Mouse (Mus musculus) lung, adult 18-20 months (tissue): ENCODE measurements at regions not wholly inside any gene's neighbourhood (a gene's known extent, or its start where the extent isn't known, plus 50 kb on each side); places are given as distances from the start of the nearest gene placed in this dataset.

ENCODE experiments used
- DNase-seq, 2 experiments: peaks; one replicate each; pipeline ENCODE4 v3.0.0; 2022; ENCODE audit warnings: mixed read lengths in 2 of 2

DNA sequence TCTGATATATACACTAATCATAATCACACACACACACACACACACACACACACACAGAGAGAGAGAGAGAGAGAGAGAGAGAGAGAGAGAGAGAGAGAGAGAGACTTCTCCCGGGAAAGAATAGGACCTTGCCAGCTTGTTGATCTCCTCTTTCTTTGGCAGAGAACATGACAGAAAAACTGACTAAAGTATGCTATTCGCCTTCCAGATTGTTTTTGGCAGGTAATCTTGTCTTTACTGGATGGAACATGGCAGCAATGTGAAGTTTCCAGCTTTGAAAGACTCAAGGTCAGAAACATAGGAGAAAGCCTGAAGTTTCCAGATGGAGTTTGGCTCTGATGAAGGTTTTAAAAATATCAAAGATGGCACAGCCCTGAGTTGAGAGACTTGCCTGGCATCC, 87.8 kb upstream of the Cpm start:
- DNase-seq = no peak

DNA sequence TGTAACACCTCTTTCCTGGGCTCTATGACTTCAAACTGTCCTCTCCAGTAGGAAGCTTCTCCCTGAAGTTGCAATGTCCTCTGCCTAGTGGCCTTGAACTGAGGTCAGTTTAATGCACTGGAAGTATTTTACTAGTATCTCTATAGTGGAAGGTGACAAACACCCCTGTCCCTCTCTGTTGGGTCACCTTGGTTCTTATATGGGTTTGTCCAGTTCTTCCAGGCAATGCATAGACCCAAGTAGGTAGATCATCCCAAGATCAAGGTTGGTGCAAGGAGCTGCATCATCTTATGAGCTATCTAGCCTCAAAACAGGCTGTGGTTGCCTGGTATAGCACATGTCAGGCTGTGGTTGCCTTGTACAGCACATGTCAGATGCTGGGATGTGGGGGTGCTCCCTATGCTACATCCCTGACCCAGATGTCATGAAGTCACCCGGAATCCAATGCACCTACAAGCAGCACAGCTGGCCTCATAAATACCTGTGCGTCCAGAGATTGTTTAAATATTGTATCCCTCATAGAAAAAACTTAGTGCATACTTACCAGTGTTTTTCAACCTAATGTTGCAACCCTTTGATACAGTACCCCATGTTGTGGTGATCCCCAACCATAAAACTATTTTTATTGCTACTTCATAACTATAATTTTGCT, 88.4 kb upstream of the Cpm start:
- no peak for DNase-seq

DNA sequence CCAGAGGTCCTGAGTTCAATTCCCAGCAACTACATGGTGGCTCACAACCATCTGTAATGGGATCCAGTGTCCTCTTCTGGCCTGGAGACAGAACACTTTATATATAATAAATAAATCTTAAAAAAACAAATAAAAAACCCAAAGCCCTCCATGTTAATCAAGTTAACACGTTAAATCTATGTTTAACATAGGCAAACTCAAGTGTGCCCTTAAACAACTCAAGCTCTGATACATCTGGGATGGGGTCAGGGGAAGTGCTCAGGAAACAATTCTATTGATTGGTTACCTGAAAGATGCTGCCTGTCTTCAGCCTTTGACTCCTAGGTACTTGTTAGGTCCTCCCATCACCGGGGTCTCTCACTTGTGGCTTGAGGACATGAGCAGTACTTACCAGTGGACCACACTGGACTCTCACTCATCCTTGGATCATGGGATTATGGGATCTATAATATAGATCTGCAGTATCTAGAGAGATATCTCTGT, 89.1 kb upstream of the Cpm start:
- DNase-seq = no peak

DNA sequence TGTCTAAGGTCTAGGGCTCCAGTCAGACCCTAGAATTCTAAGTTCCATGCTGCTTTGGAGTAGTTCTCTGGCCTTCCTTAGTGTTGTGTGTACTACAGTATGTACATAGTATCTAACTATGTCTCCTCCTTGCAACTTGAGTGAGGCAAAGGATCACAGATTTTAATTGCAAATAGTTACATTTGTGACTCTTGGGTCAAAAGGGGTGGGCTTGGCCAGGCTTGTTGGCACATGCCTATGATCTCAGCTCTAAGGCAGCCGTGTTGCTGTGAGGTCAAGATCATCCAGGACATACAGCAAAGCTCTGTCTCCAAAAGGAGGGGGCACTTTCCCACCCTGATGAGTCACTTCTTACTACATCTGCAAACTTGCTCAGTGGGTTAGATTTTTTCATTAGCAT, 89.8 kb upstream of the Cpm start:
- DNase-seq = no peak

DNA sequence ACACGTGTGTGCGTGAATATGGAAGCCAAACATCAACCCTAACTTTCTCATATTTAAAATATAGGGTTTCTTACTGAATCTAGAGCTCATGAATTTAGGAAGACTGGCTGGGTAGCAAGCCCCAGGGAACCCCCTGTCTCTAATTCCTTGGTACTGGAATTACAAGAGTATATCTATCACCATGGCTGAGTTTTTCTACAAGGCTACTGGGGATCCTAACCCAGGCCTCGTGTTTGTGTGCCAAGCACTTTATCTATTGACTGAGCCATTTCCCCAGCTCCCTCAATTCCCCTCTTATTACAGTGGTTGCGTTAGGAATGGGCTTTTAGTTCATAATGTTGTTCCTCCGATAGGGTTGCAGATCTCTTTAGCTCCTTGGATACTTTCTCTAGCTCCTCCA, 90.6 kb upstream of the Cpm start:
- no peak for DNase-seq

DNA sequence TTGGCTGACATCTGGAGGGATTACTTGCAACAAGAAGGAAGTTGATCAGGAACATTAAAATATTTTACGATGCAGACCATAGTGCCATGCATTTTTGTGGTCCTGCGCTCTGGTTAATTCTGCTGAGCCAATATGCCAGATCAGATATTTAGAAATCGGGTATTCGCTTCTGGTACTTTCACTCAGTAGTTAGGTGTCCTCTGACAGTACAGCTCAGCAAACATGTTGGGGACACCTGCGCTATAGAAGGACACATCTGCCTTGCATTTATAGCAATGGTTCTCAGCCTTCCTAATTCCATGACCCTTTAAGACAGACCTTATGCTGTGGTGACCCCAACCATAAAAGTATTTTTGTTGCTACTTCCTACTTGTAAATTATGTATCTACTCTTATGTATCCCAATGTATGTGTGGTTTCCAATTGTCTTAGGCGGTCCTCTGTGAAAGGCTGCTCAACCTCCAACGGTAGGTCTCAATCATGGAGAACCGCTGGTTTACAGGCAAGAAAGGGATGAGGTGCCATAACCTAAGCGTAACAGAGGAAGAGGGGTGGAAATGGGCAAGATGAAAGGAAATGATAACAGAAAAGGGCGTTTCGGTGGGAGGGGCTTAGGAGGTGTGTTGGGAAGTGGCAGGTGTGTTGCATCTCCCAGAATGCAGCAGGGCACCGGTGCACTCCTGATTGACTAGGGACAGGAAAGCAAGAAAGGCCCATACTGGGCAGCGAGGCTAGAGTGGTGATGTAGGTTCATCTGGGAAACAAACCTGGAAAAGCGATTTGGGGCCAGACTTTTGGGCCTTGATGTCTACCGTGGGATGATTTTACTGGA, 92.3 kb upstream of the Cpm start:
- DNase-seq = no peak

DNA sequence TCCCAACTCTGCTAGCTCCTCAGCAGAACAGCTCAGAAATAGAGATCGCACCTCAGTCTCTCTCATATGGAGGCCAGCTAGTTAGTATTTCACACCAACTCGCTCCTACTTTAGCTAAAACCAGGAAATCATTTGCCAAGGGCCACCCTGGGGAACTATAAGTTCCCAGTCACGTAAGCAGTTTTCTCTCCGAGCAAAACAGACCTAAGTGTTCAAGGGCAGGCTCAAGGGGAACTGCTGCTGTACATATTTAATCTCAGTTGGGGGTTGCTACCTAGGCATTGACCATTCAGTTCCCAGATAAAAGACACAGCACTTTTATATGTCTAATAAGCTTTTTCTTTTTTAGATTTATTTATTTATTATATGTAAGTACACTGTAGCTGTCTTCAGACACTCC, 93.5 kb upstream of the Cpm start:
- no peak for DNase-seq

DNA sequence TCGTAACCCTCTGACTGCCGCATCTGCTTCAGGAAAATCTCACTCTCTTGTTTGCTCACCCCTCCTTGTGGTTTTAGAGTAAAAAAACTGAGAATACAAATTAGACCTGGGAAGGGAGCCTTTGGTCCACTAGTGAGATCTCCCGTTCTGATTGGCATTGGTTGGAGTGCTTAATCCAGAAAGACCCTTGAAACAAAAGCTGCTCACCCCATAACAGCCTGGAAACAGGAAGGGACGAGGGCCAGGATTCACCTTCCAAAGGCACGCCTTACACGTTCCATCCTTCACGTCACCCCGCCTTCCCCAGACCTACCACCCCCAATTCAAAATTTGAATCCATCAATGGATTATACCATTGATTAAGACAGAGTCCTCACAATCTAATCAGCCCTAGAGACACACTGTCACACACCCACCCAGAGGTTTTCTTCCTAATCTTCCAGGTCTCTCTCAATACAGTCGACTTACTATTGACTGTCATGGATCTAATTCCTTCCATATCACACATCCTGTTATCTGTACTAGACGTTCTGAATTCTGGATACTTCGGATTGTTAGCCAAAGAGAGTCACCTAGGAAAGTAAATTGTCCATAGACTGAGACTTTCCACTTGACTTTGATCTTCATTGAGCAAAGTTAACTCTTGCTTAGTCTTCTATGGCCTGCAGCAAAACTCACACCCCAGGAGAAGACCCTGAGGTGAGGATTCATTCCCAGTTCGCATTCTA, 94.1 kb upstream of the Cpm start:
- no peak for DNase-seq

DNA sequence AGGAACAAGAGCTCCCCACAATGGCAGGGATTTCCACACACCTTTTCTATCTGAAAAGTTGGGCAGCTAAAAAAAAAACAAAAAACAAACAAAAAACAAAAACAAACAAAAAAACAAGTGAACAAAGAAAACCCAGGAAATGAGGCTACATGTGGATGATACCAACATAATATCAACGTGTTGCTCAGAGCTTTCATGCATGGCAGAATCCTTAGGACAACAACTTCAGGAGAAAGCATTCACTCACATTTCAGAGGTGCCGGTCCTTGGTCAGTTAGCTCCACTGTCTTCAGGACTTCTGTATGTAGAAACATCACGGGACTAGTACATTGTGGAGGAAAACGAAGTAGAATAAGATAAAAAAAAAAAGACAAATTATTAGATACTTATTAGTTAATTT, 94.8 kb upstream of the Cpm start:
- DNase-seq = no peak

DNA sequence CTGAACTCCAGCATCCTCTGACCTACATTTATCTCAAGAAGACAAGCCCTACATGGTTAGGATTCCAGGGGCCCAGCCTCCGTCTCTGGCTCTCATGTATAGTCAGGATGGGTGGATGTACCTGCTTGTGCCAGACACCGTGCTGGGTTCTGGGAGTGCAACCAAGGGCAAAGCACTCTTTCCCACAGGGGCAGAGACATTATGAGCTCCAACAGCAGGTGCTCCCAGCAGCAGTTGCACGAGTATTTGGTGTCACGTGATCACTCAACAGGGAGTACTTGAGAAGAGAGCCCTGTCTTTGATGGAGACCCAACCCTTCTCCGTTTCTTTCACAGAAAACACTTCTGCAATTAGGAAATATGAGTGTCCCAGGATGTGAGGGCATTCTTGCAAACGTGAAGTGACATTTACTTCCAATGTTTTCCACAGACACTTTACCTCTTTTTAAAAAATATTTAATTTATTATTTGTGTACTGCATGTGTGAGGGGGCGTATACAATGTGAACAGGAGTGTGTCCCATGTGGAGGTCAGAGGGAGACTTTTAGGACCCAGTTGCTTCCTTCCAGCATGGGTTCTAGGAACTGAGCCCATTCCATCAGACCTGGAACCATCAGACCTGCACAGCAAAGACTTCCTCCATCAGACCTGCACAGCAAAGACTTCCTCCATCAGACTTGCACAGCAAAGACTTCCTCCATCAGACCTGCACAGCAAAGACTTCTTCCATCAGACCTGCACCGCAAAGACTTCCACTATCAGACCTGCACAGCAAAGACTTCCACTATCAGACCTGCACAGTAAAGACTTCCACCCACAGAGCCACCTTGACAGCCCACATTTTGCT, 95.5 kb upstream of the Cpm start:
- DNase-seq = no peak

DNA sequence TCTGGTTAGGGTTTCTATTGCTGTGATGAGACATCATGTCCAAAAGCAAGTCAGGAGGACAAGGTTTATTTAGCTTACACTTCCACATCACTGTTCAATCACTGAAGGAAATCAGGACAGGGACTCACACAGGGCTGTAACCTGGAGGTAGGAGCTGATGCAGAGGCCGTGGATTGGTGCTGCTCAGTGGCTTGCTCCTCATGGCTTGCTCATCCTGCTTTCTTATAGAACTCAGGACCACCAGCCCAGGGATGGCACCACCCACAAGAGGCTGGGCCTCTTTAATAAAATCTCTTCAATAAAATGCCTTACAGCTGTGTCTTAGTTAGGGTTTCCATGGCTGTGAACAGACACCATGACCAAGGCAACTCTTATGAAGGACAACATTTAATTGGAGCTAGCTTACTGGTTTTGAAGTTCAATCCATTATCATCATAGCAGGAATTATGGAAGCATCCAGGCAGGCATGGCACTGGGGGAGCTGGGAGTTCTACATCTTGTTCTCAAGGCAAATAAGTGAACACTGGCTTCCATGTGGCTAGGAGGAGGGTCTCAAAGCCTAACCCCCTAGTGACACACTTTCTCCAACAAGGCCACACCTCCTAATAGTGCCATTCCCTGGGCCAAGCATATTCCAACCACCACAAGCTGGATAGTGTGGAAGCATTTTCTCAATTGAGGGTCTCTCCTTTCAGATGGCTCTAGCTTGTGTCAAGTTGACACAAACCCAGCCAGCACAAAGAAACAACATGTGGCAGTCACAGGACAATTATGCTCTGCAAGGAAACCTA, 96.4 kb upstream of the Cpm start:
- no peak for DNase-seq

DNA sequence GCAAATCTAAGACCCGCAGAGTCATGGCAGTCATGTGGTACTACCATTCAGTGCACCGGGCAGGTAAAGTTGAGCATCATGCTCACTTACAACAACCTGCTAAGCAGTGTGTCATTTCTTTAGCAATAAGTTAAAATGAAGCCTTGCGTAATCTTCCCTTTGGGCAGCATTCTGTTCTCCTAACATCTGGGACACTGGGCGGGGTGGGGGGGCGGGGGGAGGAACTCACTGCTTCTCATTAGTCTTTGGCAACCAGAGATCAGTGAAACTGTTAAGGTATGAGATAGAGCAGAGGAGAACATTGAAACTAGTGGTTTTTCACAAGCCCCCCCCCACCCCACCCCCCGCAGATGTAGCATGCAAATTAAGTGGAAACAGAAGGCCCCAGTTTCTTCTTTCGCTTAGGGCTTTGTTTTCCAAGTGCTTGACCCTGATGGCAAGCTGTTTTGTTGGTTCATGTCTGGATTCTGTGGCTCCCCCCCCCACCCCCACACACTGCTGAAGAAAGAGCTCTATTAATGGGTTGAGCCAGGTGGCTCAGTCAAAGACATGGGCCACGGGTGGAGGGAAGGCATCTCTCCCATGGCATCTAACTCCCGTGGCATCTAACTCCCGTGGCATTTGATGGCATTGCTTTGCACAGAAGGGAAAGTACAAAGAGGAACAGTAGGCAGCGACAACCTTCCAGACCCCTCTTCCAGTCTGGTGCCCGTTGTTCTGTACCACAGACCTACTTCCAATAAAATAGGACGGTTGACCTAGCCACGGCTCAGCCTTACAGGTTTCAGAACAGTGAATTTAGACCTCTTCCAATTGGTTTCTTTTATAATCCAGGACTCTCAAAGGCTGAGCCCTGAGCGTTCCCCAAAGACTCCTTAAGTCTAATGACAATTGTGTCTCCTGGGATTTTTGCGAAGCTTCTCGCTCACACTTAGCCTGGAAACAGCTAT, 97.2 kb upstream of the Cpm start:
- DNase-seq = no peak

DNA sequence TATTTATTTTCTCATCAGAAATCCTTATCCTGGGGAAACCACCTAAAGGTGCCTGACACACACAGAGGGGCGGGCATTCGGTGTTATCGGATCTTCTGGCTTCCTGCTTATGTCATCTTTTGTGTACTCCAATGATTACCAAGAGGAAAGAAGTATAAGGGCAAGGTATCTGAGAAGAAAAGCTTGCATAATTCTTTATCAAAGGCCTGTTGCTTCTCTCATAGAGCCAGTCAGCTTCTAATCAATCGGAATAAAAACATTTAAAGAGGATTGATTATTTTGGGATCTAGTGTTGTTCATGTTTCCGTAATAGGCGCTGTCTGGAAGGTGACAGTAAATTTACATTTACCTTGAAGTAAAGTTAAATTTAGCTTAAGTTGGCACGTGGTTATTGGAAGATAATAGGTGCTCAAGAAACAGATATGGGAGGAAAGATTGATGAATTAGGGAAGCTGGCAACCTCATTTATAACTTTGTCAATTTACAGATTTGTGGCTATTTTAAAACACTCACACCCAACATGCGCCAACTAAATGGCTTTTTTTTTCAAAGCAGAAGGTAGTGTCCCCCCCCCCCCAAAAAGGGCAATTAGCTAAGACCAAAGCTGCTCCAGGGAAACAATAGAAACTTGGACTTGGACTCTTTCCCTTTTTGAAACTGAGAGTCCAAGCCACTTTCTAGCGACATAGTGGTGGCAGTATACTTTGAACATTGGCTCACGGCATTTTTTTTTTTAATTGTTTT, 98.3 kb upstream of the Cpm start:
- no peak for DNase-seq

DNA sequence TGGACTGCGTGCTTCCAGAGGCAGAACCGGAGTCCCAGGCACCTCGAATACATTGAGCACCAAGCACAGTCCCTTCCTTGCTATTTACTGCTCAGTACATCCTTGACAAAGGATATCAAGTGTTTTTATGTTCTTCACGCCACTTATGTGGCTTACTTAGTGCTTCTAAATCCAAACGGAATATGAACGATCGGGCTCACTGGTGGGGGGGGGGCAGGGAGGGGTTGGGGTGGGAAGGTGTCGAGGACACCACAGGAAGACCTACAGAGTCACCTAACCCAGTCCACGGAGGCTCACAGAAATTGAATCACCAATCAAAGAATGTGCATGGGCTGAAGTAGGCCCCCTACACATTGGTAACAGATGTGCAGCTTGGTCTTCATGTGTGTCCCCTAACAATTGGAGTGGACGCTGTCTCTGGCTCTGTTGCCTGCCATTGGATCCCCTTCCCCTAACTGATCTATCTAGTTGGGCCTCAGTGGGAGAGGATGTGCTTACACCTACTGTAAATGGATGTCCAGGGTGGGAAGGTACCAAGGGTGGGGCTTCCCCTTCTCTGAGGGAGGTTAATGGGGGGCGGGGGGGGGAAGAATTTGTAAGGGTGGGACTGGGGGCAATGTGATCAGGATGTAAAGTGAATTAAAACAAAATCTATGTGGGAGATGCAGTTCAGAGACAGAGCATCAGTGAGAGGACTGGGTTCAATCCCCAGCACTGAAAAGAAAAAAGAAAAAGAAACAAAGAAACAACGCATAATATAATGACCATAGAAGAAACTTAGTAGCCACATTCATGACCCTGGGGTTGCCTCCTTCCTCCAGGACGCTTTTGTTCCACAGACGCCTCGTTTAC, 99.1 kb upstream of the Cpm start:
- no peak for DNase-seq

DNA sequence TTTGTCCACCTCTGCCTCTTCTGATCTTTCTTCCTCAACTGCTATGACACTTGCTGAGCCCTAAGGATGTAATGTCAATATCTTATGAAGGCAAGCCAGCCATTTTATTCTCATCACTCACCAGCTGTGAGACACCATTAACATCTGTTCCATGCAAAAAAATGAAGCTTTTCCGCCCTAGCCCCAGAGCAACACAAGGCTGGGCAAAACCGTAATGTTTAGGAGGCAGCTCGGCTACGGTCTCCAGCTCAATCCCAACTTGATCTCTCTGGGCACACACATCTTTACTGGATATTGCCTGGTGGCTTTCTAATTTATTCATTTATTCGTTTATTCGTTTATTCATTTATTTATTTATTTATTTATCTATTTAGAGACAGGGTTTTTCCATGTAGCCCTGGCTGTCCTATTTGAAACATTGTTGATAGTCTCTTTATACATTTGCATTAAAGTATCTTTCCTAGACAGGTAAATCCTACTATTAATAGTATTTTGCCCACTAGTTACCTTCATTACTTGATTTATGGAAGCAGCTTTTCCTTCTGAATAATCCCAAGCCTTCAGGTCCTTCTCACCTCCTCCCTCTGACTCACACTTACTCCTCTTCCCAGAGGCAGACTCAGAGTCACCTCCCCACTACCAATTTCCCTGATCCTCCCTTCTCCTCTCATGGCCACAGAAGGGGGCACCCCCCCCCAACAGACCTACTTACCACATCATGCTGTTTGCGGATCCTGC, 99.9 kb upstream of the Cpm start:
- DNase-seq = no peak

DNA sequence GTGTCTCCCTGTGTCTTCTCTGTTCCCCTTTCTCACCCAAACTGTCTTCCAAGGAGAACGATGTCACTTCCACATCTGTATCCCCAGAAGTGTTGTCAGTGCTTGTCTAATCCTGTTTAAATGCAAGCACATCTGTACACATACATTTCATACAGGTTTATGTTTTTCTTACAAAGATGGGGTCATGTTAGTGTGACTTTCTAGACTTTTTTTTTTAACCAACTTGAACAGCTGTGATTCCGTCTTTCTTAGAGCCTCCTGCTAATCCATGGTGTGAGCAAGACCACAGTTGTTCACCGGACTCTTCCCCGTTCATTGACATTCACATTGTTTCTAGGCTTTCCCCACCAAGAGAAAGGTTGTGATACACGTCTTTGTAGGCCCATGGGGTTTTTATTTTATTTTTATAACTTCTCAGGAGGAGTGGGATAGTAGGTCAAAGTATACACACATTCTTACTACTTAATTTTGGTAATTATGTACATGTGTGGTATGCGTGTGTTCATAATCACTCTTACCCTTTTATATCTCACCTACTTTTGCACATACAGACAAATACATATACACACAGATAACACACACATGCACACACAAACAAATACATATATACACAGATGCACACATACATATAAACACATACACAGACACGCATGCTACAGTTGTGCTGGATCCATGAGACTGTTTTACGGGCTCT, 100.6 kb upstream of the Cpm start:
- DNase-seq = no peak

DNA sequence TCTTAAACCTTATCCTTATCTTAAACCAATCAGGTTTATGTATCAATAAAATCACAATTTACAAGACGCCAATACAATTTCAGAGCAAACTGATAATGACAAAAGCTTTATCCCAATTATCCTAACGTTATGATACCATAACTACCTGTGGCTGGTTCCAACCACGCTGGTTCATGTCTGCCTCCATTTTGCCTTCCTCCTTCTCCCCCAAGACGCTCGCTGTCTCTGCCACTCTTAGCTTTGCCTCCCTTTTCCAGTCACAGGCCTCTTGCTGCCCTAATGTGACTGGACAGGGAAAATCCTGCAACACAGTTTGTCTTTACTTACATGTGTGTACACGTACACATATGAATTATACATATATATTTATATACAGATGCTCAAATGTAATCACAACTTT, 101.3 kb upstream of the Cpm start:
- no peak for DNase-seq

DNA sequence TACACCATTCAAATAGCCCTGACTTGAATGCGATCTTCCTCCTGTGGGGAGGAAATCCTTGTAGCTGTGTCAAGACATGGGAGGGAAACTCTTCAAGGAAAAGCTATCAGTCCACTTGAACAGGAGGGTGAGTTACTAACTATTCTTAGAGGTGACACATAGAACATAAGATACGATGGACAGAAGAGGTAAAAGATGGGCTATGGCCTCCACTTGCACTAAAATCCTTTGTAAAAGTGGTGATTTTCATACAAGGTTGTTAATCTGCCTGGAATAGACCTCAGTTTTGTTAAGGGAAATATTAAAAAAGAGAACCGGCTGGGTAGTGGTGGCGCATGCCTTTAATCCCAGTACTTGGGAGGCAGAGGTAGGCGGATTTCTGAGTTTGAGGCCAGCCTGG, 102.1 kb upstream of the Cpm start:
- no peak for DNase-seq
